Mouse (Mus musculus): ENCODE measurements around the gene Pgpep1. TPM values are rescaled to one million over a fixed set of nuclear protein-coding genes. Genes with fewer than 3 reads are reported as not detected.

Pgpep1 gene
- total and polyA plus RNA-seq, 3 experiments: 12.3 to 30.0 (median 22.9) TPM

DNA sequence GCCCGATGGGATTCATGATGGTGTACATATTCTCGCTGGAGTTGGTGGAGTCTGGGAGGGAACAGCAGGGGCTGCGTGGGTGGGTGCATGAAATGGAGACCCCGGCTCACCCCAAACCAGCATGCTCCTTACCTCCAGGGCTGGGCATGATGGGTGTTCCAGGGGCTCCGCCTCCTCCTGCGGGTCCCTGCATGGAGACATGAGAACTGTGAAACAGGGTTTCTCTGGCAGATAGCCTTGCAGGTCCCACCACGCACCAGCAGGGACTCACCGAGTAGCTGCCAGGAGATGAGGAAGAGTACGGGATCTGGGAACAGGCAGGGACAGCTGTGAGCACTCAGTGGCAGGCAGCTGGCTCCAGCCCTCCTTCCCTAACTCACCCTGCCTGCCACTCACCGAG is 61.5 kb downstream of the Pgpep1 start:
- no peak for DNase-seq (ENCODE audit: extremely low read depth)
- no peaks in the 10 kb centered on the region for H3K27me3 ChIP-seq (replicated peaks)
- no peak for TF ChIP-seq MEF2A (IDR thresholded peaks at IDR 0.05; ENCODE audit: borderline replicate concordance, low read depth, low read length)
- TF ChIP-seq JUND (conservative IDR thresholded peaks at IDR 0.05; ENCODE audit: low read depth, low read length): no peak
- TF ChIP-seq CHD2 (IDR thresholded peaks at IDR 0.05; ENCODE audit: low read length): no peak
- TF ChIP-seq MXI1 (IDR thresholded peaks at IDR 0.05; ENCODE audit: low read depth, low read length): no peak
- no peak for TF ChIP-seq EP300 (IDR thresholded peaks at IDR 0.05; ENCODE audit: low read length)
- TF ChIP-seq ZNF384 (IDR thresholded peaks at IDR 0.05; ENCODE audit: low read depth, low read length): no peak
- TF ChIP-seq MAZ (IDR thresholded peaks at IDR 0.05; ENCODE audit: low read depth, low read length): no peak
- no peak for TF ChIP-seq GABPA (IDR thresholded peaks at IDR 0.05; ENCODE audit: insufficient replicate concordance, low read depth, low read length)
- TF ChIP-seq HCFC1 (IDR thresholded peaks at IDR 0.05; ENCODE audit: low read depth, low read length): no peak
- TF ChIP-seq ETS1 (conservative IDR thresholded peaks at IDR 0.05; ENCODE audit: low read depth, low read length): no peak
- H3K4me2 ChIP-seq (ENCODE audit: insufficient read depth, low read depth, poor library complexity, severe bottlenecking): no peak overlapping the region
- no peak overlapping the region for H3K27ac ChIP-seq (ENCODE audit: insufficient read depth, low read depth)
- peaks cover 16% of the 10 kb centered on the region for H3K9me3 ChIP-seq (replicated peaks; ENCODE audit: low read length)
- dilution Hi-C loops (cut with MboI; ENCODE audit: extremely low pct_ligation_motif_present, extremely low pct_unique_long_range_greater_than_20kb, low sequenced_read_pairs) (no loop called here), in situ Hi-C loops (cut with MboI; ENCODE audit: low pct_ligation_motif_present, low pct_unique_long_range_greater_than_20kb, low sequenced_read_pairs) (no loop called here)
- no peak overlapping the region for H3K9ac ChIP-seq (ENCODE audit: insufficient read depth, low read depth)
- H3K4me1 ChIP-seq (ENCODE audit: control insufficient read depth in 1 of 2, insufficient read depth in 2 of 2): peaks cover 5 to 14% of the 10 kb centered on the region in 2 experiments
- H3K36me3 ChIP-seq (replicated peaks in 1 of 2; ENCODE audit: control insufficient read depth in 1 of 2, insufficient read depth in 1 of 2, low read length in 1 of 2): peaks cover 63 to 81% of the 10 kb centered on the region in 2 experiments
- H3K4me3 ChIP-seq (replicated peaks in 1 of 3; ENCODE audit: low read depth in 2 of 3, low read length in 2 of 3, poor library complexity in 1 of 3): no peak overlapping the region
- H3K79me2 ChIP-seq (replicated peaks; ENCODE audit: control insufficient read depth, extremely low read depth, insufficient read depth, poor library complexity, severe bottlenecking): peaks cover 2% of the 10 kb centered on the region; the same call in 1 of the 2 replicates

DNA sequence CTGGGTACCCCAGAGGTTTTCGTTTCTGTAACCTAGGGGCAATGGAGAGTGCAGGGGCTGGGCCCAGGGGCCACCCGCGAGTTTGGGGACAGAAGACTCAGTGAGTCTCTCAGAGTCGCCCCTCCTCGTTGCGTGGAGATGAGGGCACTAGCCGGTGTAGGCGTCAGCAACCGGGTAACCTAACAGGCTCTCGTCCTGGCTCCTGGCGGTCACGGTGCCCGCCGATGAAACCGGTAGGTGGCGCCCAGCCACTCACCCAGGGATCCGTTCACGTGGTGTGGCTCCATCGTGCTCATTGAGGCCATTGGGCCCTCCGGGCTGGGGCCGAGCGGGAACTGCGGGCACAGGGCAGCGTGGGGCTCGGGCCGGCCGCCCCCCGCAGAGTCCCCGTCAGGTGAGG is 61.9 kb downstream of the Pgpep1 start:
- dilution Hi-C loops (cut with MboI; ENCODE audit: extremely low pct_ligation_motif_present, extremely low pct_unique_long_range_greater_than_20kb, low sequenced_read_pairs): no loop called here
- Histone ChIP-seq H3K9ac (ENCODE audit: insufficient read depth, low read depth) (no peak overlapping the region), H3K4me1 (ENCODE audit: control insufficient read depth in 1 of 2, insufficient read depth in 2 of 2) (peaks cover 5 to 18% of the 10 kb centered on the region in 2 experiments)

More for the DNA sequence above, 61.9 kb downstream of the Pgpep1 start:
- in situ Hi-C loops (cut with MboI; ENCODE audit: low pct_ligation_motif_present, low pct_unique_long_range_greater_than_20kb, low sequenced_read_pairs): no loop called here
- peaks cover 63 to 81% of the 10 kb centered on the region in 2 experiments for H3K36me3 ChIP-seq (replicated peaks in 1 of 2; ENCODE audit: control insufficient read depth in 1 of 2, insufficient read depth in 1 of 2, low read length in 1 of 2)
- no peak overlapping the region for H3K4me2 ChIP-seq (ENCODE audit: insufficient read depth, low read depth, poor library complexity, severe bottlenecking)
- H3K27ac ChIP-seq (ENCODE audit: insufficient read depth, low read depth): no peak overlapping the region
- H3K27me3 ChIP-seq (replicated peaks): no peaks in the 10 kb centered on the region
- peaks cover 2% of the 10 kb centered on the region; the same call in 1 of the 2 replicates for H3K79me2 ChIP-seq (replicated peaks; ENCODE audit: control insufficient read depth, extremely low read depth, insufficient read depth, poor library complexity, severe bottlenecking)
- DNase-seq (ENCODE audit: extremely low read depth): no peak
- TF ChIP-seq JUND (conservative IDR thresholded peaks at IDR 0.05; ENCODE audit: low read depth, low read length): no peak
- TF ChIP-seq RAD21 (IDR thresholded peaks at IDR 0.05; ENCODE audit: low read depth, low read length): no peak
- no peak for TF ChIP-seq ETS1 (conservative IDR thresholded peaks at IDR 0.05; ENCODE audit: low read depth, low read length)
- no peak for TF ChIP-seq CHD1 (IDR thresholded peaks at IDR 0.05; ENCODE audit: low read depth, low read length)
- no peak for TF ChIP-seq SIN3A (IDR thresholded peaks at IDR 0.05; ENCODE audit: low read length)
- TF ChIP-seq GABPA (IDR thresholded peaks at IDR 0.05; ENCODE audit: insufficient replicate concordance, low read depth, low read length): no peak
- TF ChIP-seq TBP (conservative IDR thresholded peaks at IDR 0.05; ENCODE audit: low read depth, low read length): no peak
- TF ChIP-seq POLR2AphosphoS2 (IDR thresholded peaks at IDR 0.05; ENCODE audit: low read depth, low read length): no peak
- no peak for TF ChIP-seq UBTF (IDR thresholded peaks at IDR 0.05; ENCODE audit: low read depth, low read length)
- TF ChIP-seq EP300 (IDR thresholded peaks at IDR 0.05; ENCODE audit: low read length): no peak
- TF ChIP-seq ZKSCAN1 (IDR thresholded peaks at IDR 0.05; ENCODE audit: borderline replicate concordance, low read depth, low read length): no peak
- TF ChIP-seq ZC3H11A (IDR thresholded peaks at IDR 0.05; ENCODE audit: low read depth, low read length): no peak
- no peak for TF ChIP-seq KAT2A (IDR thresholded peaks at IDR 0.05; ENCODE audit: insufficient replicate concordance, low read length)
- no peak for TF ChIP-seq SMC3 (IDR thresholded peaks at IDR 0.05; ENCODE audit: low read depth, low read length)
- H3K4me3 ChIP-seq (replicated peaks in 1 of 3; ENCODE audit: low read depth in 2 of 3, low read length in 2 of 3, poor library complexity in 1 of 3): no peak overlapping the region
- peaks cover 16% of the 10 kb centered on the region for H3K9me3 ChIP-seq (replicated peaks; ENCODE audit: low read length)
